Mouse (Mus musculus) right cerebral cortex, postnatal 4 days (tissue): Measurements from ENCODE around the gene Pla2g2c.

Source experiments
- DNase-seq: peaks from one replicate; pipeline ENCODE4 v3.0.0-alpha.2; 2022

Gene Pla2g2c

DNA sequence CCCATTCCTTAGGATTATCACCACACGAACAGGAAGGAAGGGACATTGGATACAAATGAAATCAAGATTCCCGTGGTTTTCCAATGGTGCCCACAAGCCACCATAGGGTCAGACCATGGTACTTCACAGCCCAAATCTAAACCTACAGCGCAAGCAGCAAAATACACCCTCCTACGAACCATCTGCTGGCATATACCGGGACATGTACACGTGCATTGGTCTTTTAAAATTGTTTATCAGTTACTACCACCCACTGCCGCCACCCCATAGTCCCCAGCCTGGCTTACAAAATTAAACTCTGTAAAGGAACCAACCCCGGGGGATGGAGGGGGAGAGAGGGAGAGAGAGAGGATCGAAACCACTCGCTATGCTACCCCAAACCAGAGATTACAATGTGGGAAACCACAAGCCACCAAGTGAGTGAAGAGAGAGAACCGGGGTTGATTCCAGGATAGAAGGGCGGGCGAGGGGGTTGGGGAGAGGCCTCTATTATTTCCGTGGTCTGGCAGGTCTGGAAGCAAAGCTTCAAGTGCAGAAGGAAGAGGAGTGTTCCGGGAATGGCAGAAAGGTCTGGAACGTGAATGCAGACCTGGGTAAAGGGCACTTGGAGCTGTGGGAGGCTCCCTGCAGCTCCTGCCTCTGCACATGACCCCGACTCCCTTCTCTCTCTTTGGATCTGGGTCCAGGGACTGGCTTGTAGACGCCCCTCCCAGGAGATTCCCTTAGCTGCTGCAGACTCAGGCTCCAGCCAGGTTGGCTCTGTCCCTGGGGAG, at the start of gene Pla2g2c:
Gene Pla2g2c, plus strand, starts transcription at position 439 of the 773 bp plus-strand sequence.
- DNase-seq, result no peak

DNA sequence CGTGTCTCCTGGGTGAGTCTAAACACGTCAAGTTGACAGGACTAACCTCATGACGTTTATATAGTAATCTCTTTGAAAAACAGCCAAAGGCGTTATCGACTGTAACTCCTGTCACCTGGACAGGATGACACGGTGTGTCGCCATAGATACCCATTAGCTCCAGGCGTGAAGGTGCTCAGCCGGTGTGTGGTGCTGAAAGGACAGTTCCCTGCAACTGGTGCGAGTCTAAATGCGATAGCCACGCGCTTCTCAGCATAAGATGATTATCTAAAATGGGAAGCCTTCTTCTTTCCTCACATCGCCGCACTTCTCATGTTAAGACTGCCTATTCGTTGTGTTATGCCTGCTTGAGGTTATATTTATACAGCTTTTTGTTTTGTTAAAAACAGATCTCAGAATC, 48.1 kb upstream of the Pla2g2c start:
- DNase-seq, result no peak

DNA sequence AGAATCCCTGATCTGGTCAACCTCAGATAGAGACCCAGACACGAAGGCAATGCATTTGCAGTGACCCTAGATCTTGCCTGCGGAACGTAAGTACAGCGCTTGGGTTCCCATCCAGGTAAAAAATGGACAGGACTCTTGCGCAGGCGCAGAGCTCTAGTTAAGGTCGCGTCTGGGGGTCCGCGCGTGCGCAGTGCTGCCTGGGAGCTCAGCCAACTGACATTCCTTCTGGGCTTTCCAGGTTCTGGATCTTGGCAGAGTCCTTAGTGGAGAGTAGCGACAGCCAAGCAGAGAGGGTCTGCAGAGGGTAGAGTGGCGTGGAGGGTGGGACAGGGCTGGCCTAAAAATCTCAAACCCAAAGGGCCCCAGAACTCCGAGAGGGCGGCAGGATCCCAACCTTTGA, 47.0 kb upstream of the Pla2g2c start:
- DNase-seq, result peak; percentile 94

DNA sequence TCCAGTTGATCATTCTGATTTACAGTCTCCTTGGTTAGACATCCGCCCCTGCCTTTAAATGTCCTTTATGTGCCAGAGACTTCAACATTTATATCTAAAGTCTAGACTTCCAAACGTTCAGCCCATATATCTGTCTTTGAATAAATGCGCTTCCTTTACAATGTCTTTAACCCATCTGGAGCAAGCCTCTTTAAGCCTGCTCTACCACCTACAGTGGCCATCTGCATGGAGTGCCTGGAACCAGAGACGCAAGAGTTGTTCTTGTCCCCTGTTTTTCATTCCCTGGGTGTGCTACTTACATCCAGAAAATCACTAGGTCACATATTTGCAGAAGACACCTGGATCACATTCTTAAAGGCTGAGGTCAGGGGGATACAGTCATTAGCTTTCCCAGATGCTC, 44.5 kb upstream of the Pla2g2c start:
- no peak for DNase-seq

DNA sequence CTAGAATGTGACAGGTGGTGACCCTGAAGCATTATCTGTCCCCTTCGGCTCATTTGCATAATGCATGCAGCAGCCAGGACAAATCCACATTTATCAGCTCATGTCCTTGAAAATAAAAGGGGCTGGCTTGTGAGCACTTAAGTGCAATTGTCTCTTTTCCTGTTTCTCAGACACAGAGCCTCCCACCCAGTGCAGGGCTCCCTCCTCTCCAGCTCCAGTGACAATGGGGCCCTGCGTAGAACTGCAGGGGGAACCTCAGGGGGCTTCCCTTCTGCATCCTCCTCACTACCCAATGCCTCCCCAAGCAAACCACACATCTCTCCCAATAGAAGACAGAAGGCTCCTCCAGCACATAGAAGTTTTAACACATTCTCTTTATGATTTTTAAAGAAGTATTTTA, 41.8 kb upstream of the Pla2g2c start:
- no peak for DNase-seq

DNA sequence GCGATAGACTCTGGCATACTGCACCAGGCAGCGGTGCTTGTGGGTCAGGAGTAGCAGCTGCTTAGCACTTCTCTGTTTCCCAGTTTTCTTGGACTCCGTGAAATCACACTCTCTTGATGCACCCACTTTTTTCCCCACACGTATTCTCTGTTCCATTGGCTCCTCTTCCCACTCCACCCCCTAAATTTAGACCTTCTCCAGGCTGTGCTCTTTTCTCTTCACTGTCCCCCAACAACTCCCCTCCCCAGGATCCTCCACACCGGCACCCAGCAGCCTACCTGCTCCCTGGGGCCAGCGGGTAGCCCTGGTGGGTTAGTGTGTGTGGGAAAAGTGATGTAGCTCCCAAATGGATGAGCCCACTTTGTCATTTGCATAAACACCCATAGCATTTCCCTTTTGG, 38.8 kb upstream of the Pla2g2c start:
- no peak for DNase-seq

DNA sequence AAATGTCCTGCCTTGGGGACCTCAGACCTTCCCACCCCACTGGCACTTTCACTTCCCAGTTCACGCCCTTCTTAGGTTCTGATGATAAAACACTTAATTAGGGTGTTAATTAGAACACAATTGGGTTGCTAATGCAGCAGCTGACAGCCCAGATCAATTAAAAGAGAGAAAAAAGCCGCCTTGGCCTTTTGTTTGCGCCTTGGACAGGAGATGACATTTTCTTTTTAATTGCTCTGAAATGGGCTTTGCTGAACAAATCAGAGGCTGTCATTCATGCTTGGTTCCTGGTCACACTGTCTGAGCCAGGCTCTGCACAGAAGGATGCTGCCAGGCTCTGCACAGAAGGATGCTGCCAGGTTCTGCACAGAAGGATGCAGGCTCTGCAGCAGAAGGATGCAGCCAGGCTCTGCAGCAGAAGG, 35.5 kb upstream of the Pla2g2c start:
- DNase-seq, result no peak

DNA sequence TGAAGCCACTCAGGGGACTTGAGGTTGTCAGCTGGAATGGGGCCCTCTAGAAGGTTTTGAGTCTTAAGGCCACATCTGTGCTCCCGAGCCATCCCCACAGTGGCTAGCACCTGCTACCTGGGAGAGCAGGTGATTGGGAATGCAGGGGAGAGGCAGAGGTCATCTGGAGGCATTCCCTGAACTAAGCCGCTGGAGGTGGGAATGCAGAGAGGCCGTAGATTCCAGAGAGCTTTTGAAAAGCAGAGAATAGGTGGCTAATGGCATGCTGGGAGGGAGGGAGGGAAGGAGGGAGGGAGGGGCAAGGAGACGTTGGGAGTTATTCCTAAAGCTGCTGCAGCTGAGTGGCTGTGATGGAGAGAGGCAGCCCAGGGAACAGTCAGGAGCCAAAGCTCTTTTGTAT, 34.0 kb upstream of the Pla2g2c start:
- no peak for DNase-seq

DNA sequence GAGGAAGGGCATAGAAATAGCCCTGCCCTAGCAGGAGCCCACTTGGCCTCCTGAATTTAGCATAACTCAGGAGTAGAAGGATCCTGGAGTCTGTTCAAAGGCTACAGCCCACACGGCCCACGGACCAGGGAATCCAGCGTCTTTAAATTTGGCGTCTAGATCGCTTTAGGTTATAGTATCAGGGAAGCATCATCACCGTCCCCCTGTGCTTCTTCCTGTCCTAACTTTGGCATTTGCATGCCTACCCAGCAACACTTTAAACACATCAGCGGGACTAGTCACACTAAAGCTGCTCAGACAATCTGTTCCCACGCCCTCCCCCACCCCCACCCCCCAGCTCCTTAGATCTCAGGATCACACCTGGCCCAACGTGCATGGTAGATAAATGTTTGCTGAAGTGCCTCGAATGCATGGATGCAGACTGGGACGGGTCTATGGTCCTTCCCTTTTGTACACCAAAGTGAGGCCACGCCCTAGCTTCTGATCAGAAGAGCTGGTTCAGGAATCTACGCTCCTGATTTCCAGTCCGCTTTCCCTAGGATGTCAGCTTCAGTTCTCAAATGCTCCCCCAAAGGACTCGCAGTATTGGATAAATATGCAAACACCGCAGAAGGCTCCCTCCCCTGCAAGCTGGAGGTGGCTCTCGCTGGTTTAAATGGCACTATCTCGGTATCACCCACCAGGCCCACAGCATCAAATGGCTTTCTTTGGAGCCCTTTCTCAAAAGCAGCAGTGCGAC, 33.0 kb upstream of the Pla2g2c start:
- no peak for DNase-seq

DNA sequence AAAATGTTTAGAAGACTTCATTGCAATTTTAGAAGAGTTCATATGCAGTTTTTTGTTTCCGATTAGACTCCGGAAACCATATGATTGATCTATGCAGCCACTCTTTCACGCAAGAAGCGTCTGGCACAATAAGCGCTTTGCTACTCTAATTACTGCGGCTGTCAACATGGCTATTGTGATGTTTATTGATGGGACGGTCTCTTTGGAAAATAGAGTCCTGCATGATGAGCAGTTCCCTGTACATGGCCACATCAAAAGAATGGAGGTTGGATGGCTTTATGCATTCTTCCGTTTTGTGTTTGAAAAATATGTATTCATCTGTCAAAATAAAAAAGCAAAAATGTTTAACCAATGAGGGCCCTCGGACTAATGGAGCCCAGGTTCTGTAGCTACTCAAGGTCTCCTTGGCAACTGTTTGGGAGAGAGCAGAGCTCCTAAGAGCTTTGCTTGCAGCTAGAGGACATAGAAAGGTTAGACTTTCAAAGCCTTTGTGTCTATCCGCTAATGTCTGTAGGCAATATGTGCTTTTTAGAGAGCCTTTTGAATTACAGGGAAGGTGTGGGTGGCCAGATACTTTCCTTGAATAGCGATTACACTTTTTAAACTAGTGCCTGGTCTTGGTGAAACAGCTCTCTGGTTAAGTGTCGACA, 31.4 kb upstream of the Pla2g2c start:
- DNase-seq, result no peak

DNA sequence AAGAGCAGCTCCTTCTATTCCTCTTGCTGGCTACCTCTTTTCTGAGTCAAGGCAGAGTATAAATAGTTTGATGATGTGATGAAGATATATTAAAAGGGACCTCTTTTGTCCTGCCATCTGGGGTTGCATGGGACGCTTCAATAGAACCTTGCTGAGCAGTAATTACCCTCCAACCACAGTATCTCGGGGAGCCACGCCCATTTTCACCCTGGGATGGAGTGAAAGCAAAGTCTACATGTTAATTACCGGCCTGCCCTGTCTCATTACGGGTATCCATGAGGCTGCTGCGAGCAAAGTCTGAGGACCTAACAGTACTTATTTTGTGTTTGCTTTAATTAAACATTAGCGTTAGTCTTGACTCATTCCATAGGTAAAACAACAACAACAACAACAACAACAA, 27.9 kb upstream of the Pla2g2c start:
- DNase-seq, result no peak

DNA sequence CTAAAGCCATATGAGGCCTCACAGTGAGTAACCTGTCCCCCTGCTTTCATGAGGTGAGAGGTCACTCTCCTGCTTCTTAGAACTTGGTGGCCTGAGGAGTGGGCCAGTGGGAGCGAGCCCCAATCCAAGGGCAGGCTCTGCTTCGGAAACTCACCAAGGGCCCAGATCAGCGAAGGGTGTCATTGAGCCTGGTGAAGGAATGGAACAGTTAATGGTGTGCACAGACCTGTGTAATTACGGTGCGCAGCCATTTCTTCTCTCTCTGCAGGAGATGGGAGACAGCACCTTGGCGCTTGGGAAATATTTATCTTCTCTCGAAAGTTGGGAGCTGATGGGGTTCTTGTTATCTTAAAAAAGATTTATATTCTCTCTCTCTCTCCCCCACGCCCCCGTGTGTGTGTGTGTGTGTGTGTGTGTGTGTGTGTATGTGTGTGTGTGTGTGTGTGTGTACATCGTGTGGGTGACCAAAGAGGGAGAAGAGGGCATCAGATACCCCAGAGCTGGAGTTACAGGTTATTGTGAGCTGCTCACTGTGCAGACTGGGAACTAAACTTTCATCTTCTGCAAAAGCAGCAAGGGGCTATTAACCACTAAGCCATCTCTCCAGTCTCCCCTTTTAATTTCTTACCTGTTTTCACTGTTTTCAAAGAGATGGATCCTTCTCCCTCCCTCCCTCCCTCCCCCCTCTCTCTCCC, 27.3 kb upstream of the Pla2g2c start:
- DNase-seq, result no peak

DNA sequence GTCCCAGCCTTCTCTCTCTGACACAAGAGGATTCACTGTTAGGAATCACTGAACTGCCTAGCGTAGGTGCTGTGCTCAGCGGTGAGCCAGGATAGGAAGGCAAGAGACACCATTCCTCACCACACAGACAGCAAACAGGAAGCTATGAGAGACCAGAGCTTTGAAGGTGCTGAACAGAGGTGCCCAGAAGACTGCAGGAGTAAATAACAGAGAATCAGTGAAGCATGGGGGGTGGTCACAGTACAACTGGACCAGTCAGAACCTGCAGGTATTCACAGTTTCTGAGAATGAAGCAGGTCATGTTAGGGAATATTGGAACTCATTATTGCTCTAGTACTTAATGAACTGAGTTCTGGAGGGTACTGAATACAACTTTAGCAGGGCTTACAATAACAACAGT, 26.3 kb upstream of the Pla2g2c start:
- DNase-seq, result no peak

DNA sequence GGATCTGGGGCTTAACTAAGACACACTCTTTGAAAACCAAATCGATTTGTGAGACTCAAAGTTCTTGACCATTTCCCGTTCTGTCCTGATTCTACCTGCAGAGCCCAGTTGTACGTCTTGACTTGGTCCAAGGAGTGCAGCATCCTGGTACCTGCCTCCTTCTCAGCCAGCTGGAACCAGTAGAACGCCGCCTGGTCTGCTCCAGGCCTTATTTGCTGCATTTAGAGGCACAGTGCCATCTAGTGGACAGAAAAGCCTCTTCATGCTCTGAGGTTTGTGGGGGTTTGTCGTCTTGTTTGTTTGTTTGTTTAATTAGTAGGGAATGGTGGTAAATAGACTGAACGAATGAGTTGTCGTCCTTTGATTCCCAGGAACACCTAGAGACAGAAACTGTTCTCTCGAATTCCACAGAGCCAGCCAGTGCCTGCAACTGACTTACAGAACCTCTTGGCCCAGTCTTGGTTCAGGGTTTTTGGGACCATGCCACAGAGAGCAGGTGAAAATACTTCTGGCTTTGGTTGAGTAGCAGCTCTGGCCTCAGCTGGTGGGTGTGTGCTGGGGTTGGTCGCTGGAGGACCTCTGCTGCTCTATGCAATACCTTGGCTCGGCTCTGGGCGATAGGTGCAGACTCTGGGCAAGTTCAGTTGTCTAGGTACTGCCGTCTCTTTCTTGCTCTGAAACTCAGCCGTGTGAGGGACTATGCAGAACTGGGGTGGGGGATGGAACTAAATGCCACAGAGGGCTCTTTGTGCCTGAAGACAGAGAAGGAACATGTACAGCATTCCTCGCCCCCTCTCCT, 24.2 kb upstream of the Pla2g2c start:
- DNase-seq, result peak; percentile 59

DNA sequence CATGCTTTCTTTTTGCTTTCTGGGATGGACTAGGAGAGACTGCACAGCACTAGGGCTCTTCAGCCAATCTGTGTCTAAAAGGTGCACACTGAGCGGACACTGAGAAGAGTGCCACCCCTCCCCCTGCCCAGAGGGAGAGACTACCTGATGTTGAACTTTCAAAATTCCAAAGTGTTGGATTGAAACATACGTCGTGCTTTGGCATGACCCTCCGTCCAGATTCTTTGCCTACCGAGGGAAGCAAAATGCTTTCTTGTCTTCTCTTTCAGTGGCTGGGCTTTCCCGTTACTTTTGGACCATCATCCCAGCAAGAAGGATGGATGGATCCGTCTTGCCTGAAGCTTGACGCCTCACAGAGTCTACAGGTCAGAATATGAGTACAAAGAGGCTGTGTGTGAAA, 23.5 kb upstream of the Pla2g2c start:
- no peak for DNase-seq

DNA sequence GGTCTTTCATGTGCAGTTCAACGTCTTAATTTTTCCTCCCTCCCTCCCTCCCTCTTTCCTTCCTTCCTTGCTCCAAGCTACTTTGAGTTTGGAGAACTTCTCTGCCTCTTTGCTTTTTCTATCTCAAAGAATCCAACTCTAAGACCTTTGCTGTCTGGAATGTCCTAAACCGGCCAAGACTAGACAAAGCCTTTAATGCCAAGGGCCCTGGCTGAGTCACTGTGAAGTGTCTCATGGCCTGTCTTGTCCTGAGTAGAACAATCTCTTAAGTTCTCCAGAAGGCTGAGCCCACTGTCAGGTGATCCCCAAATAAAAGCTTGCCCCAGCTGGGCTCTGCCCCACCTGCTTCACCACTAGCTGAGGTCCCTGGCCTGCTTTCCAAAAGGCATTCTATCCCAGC, 22.6 kb upstream of the Pla2g2c start:
- DNase-seq, result no peak

DNA sequence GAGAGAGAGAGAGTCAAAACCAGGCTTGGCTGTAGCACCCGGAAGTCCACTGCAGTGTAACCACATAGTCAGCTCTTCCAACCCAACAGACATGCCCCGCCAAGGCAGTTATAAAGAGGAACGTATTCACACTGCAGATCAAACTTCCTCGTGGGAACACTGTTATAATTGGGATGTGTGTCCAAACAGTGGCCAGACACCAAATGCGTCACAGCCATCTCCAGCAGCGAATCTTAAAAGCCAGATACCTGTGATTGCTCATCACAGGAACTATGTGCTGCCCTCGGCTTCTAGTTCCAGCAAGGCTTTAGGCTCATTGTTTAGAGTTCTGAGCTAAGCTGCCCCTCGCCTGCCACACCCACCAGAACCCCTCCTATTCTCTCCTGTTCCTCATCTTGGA, 22.1 kb upstream of the Pla2g2c start:
- no peak for DNase-seq

DNA sequence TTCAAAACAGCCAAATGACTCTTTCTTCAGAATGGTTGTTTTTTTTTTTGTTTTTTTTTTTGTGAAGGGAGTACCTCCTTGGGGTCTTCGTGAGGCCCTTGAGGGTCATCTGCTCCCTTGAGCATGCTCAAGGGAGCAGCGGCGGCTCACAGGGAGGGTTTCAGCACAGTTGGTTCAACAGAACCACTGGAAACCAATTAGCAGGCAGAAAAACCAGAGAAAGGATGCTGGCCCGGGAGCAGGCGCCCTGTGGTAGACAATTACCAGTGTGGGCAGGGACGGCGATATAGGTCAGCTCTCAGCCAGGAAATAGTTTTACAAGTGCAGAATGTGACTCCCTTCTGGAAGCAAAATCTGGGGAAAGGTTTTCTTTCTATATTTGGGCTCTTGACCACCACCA, 21.0 kb upstream of the Pla2g2c start:
- DNase-seq, result no peak

DNA sequence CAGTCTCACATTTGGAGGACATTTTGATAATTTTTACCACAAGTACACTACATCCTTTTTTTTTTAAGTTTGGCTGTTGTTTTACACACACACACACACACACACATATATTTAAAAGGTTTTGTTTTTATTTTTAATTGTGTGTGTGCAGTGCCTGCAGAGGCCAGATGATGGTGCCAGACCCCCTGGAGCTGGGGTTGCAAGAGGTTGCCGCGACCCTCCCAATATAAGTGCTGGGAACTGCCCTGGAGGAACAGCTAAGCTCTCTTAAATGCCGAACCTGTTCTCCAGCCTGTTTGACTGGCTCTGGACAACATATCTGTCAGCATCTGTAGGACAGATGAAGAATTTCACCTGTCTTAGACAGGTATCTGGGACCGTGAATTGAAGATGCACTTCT, 20.4 kb upstream of the Pla2g2c start:
- no peak for DNase-seq

DNA sequence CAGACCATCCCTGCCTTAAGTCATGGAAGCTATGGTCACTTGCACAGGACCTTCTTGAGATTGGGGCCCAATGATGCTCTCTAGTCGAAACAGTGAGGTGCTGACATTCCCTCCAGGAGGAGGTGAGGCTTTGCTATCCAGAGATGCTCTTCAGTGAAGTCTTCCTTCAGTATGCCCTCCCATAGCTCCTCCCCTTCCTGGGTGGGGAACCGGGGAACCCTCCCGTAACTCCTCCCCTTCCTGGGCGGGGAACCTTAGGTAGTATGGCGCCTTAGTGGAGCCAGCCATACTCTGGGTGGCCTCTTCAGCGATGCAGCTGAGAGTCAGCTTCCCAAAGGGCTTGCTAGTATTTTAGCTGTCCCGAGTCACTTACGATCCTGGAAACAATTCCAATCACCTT, 18.0 kb upstream of the Pla2g2c start:
- no peak for DNase-seq

DNA sequence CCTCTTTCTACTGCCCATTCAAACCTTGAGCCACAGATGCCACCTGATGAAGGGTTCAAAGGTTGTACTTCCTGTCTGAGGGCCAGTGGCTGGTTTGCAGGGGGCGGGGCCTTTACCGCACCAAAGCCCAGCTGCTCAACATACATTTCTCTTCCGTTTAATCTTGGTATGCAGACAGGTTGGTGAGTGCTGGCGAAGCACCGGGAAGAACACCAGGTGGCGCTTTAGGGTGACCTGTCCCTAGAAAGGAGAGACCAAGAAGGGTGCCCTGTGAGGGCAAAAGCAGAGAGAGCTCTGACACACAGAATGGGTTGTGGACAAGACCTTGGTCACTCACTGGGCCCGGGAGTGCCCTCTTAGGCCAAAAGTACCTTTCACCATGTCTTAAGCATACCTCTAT, 16.0 kb upstream of the Pla2g2c start:
- peak; percentile 62 for DNase-seq

DNA sequence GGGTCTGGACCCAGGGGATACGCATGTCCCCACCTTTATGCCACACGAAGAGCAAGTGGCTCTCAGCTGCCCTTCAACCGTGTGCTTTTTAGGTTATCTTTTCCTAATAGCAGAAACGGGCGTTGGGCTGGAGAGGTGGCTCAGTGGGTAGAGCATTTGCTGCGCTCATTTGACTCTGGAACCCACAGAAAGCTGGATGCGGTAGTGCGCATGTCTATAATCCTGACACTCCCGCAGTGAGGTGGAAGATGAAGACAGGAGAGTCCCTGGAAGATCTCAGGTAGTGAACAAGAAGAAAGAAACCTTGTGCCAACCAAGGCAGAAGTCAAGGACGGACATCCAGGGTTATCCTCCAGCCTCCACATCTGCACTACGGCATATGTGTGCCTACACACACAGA, 15.3 kb upstream of the Pla2g2c start:
- no peak for DNase-seq

DNA sequence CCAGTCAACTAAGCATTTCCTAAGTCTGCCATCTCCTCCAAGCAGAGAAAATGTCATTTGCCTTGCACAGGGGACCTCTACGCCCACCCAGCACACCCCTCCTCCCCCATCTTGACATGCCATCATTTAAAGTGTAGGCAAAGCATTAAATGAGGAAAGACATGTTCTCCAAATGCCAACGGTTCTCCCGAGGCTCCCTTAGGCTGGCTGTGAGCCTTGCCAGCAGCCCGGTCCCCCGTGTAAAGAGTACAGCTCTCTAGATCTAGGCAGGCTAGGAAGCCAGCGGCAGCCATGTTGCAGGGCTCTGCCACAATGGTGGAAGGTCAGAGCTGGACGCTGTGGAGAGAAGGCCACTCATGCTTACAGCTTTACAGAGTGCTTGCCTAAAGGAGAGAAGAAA, 14.6 kb upstream of the Pla2g2c start:
- no peak for DNase-seq
